Mouse (Mus musculus) neural tube, embryonic 14.5 days (tissue): ENCODE measurements around the gene Clk2. TPM values are rescaled to one million over a fixed set of nuclear protein-coding genes. Genes with fewer than 3 reads are reported as not detected.
"Not testable (repeated sequence)": the region's sequence is repeated elsewhere in the genome, so short reads cannot be mapped to it uniquely, and the experiment has no call there.

Source experiments
- ATAC-seq: fragments of 200-750 bp; cut with Nextera tagmentation; 2 replicates; pipeline ENCODE4 v1.8.0; 2017; ENCODE audit warnings: low read depth, mild to moderate bottlenecking, moderate TSS enrichment, moderate library complexity
- H3K27ac ChIP-seq: fragments of 300-500 bp; sonication (generic); 2 replicates; pipeline ENCODE4 v1.5.1; 2014; ENCODE audit warnings: low read depth, mild to moderate bottlenecking, control low read depth, low read length, moderate library complexity, mixed read lengths
- H3K27me3 ChIP-seq: fragments of 300-500 bp; sonication (generic); 2 replicates; pipeline ENCODE4 v1.6.1; 2014; ENCODE audit warnings: low read length; ENCODE audit not compliant: control insufficient read depth, insufficient read depth
- H3K36me3 ChIP-seq: fragments of 300-500 bp; sonication (generic); 2 replicates; pipeline ENCODE4 v1.6.1; 2014; ENCODE audit warnings: low read length, mixed read lengths; ENCODE audit not compliant: control insufficient read depth, insufficient read depth
- H3K4me1 ChIP-seq: fragments of 300-500 bp; sonication (generic); 2 replicates; pipeline ENCODE4 v1.6.1; 2014; ENCODE audit warnings: low read length; ENCODE audit not compliant: control insufficient read depth, insufficient read depth
- H3K4me2 ChIP-seq: fragments of 300-500 bp; sonication (generic); 2 replicates; pipeline ENCODE4 v1.6.1; 2014; ENCODE audit warnings: mild to moderate bottlenecking, low read depth, low read length, control low read depth
- H3K4me3 ChIP-seq: fragments of 300-500 bp; sonication (generic); 2 replicates; pipeline ENCODE4 v1.5.1; 2014; ENCODE audit warnings: low read depth, low read length, control low read depth, mixed read lengths
- H3K9ac ChIP-seq: fragments of 300-500 bp; sonication (generic); replicated peaks from 2 replicates; pipeline ENCODE4 v1.6.1; 2014; ENCODE audit warnings: low read depth, mild to moderate bottlenecking, control low read depth, low read length, mixed read lengths
- H3K9me3 ChIP-seq: fragments of 300-500 bp; sonication (generic); 2 replicates; pipeline ENCODE4 v1.6.1; 2016; ENCODE audit warnings: low read length; ENCODE audit not compliant: control insufficient read depth
- WGBS: fragments of 180-500 bp; shearing (Covaris S2); extraction: QIAGEN DNeasy Blood & Tissue Kit; methylation state at CpG from one replicate; pipeline ENCODE4 v1.1.7; 2014; 5-methylcytosine and 5-hydroxymethylcytosine counted together
- polyA plus RNA-seq: library from polyadenylated mRNA; unstranded; fragments of >200 nt; fragmentation: Nextera tagmentation; extraction: Ambion mirVana; gene quantifications from 2 replicates; pipeline ENCODE4 v1.2.1, GENCODE M21; 2014

Gene Clk2
- polyA plus RNA-seq, 1 experiment from 2014 or later: 19.6 TPM

GRCm38 (mm10) chr3:89156951-89157350 is 7.6 kb upstream of the Clk2 start:
- no peak overlapping the region for H3K4me3 ChIP-seq
- 89% methylated on average over 8 of the region's 8 CpGs for WGBS
- H3K9ac ChIP-seq: no peak overlapping the region
- ATAC-seq: no peak
- no peaks in the 10 kb centered on the region; the same call in 1 of the 2 replicates for H3K36me3 ChIP-seq
- H3K27me3 ChIP-seq: peaks cover 2% of the 10 kb centered on the region; the same call in 1 of the 2 replicates
- no peak overlapping the region for H3K27ac ChIP-seq
- peaks cover 11% of the 10 kb centered on the region for H3K4me1 ChIP-seq
- H3K4me2 ChIP-seq: no peak overlapping the region
- H3K9me3 ChIP-seq: no peaks in the 10 kb centered on the region

- Histone ChIP-seq H3K27me3 (peaks cover 2% of the 10 kb centered on the region; the same call in 1 of the 2 replicates), H3K36me3 (no peaks in the 10 kb centered on the region), H3K4me3 (peak overlapping the region; percentile 82), H3K9ac (peak overlapping the region; percentile 73), H3K4me1 (peaks cover 12% of the 10 kb centered on the region), H3K4me2 (peak overlapping the region; percentile 92), H3K9me3 (no peaks in the 10 kb centered on the region), H3K27ac (0 out of 2 replicates have a peak overlapping the region, but pooled peaks have one; percentile 23)
- 19% methylated on average over 7 of the region's 7 CpGs for WGBS
- ATAC-seq: no peak
Observed at GRCm38 (mm10) chr3:89158651-89159050, 5.9 kb upstream of the Clk2 start.

GRCm38 (mm10) chr3:89159211-89159610 is 5.4 kb upstream of the Clk2 start:
- Histone ChIP-seq H3K9ac (peak overlapping the region; percentile 73), H3K27ac (0 out of 2 replicates have a peak overlapping the region, but pooled peaks have one; percentile 23), H3K36me3 (no peaks in the 10 kb centered on the region), H3K27me3 (peaks cover 2% of the 10 kb centered on the region; the same call in 1 of the 2 replicates), H3K4me1 (peaks cover 17% of the 10 kb centered on the region), H3K4me3 (peak overlapping the region; percentile 82), H3K4me2 (peak overlapping the region; percentile 92), H3K9me3 (no peaks in the 10 kb centered on the region)
- no peak for ATAC-seq
- WGBS: 1% methylated on average over 13 of the region's 13 CpGs

GRCm38 (mm10) chr3:89159616-89160344 is 4.8 kb upstream of the Clk2 start, which contains the start of gene Hcn3:
Gene Hcn3, minus strand, starts transcription at chr3:89160196.
- Histone ChIP-seq H3K4me2 (peak within 1 kb of the TSS; percentile 92), H3K4me3 (peak within 1 kb of the TSS; percentile 82), H3K36me3 (no peaks in the 10 kb centered on the region), H3K27me3 (peaks cover 2% of the 10 kb centered on the region; the same call in 1 of the 2 replicates), H3K4me1 (peaks cover 18% of the 10 kb centered on the region), H3K27ac (0 out of 2 replicates have a peak within 1 kb of the TSS, but pooled peaks have one; percentile 23), H3K9ac (peak within 1 kb of the TSS; percentile 73), H3K9me3 (no peaks in the 10 kb centered on the region)
- peak; percentile 79 for ATAC-seq
- 1% methylated on average over 37 of the region's 66 CpGs for WGBS

DNA sequence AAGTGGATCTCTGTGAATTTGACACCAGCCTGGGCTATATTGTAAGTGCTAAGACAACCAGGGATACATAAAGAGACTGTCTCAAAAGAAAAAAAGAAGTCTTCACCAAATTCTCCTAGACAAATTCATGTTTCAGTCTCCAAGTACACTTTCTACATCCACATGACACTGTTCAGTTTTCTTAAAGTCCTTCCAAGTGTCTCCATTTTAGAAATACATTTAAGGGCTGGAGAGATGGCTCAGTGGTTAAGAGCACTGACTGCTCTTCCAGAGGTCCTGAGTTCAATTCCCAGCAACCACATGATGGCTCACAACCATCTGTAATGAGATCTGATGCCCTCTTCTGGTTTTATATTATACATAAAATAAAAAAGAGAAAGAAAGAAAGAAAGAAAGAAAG is 3.4 kb upstream of the Clk2 start:
- ATAC-seq, H3K4me3 ChIP-seq, H3K27me3 ChIP-seq, H3K9me3 ChIP-seq, H3K36me3 ChIP-seq, H3K9ac ChIP-seq, H3K4me2 ChIP-seq, H3K27ac ChIP-seq: not testable (repeated sequence)
- H3K4me1 ChIP-seq: peaks cover 27% of the 10 kb centered on the region

GRCm38 (mm10) chr3:89161786-89162185 is 2.8 kb upstream of the Clk2 start:
- no peak for ATAC-seq
- no peak overlapping the region for H3K27ac ChIP-seq
- no peaks in the 10 kb centered on the region for H3K36me3 ChIP-seq
- peaks cover 27% of the 10 kb centered on the region for H3K4me1 ChIP-seq
- no peak overlapping the region for H3K4me3 ChIP-seq
- H3K4me2 ChIP-seq: no peak overlapping the region
- no peaks in the 10 kb centered on the region for H3K9me3 ChIP-seq
- H3K27me3 ChIP-seq: peaks cover 4% of the 10 kb centered on the region; the same call in 1 of the 2 replicates
- WGBS: 89% methylated on average over 4 of the region's 4 CpGs
- H3K9ac ChIP-seq: no peak overlapping the region

DNA sequence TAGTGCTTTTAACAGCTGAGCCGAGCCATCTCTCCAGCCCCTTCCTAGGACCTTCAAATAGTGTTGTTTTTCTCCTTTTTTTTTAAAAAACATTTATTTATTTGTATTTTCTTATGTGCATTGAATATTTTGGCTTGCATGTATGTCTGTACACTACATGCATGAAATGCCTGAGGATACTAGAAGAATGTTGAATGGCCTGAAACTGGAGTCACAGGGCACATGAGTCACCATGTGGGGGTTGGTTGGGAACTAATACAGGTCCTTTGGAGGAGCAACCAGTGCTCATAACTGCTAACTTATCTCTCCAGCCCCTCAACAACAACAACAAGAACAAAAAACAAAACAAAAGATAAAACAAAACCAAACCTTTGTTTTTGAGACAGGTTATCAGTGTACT is 1.5 kb upstream of the Clk2 start:
- H3K9me3 ChIP-seq: no peaks in the 10 kb centered on the region
- H3K27ac ChIP-seq: no peak overlapping the region
- no peak for ATAC-seq
- H3K36me3 ChIP-seq: peaks cover 6% of the 10 kb centered on the region
- no peak overlapping the region for H3K9ac ChIP-seq
- peaks cover 25% of the 10 kb centered on the region for H3K4me1 ChIP-seq
- H3K27me3 ChIP-seq: peaks cover 4% of the 10 kb centered on the region; the same call in 1 of the 2 replicates
- WGBS: 72% methylated on average over 1 of the region's 1 CpGs
- H3K4me2 ChIP-seq: no peak overlapping the region
- no peak overlapping the region for H3K4me3 ChIP-seq

GRCm38 (mm10) chr3:89163643-89164245 is 851 bp upstream of the Clk2 start:
- peak overlapping the region; percentile 93; the same call in 1 of the 2 replicates for H3K9ac ChIP-seq

More at GRCm38 (mm10) chr3:89163643-89164245, 851 bp upstream of the Clk2 start:
- peak overlapping the region; percentile 93; the same call in 1 of the 2 replicates for H3K27ac ChIP-seq
- H3K27me3 ChIP-seq: peaks cover 4% of the 10 kb centered on the region; the same call in 1 of the 2 replicates
- H3K36me3 ChIP-seq: peaks cover 12% of the 10 kb centered on the region
- ATAC-seq: no peak
- peaks cover 19% of the 10 kb centered on the region for H3K4me1 ChIP-seq
- WGBS: 77% methylated on average over 5 of the region's 5 CpGs
- peak overlapping the region; percentile 71 for H3K4me2 ChIP-seq
- no peaks in the 10 kb centered on the region for H3K9me3 ChIP-seq
- H3K4me3 ChIP-seq: peak overlapping the region; percentile 91
